ENCODE assay signal across 9 mouse cellular contexts in the genomic region with DNA sequence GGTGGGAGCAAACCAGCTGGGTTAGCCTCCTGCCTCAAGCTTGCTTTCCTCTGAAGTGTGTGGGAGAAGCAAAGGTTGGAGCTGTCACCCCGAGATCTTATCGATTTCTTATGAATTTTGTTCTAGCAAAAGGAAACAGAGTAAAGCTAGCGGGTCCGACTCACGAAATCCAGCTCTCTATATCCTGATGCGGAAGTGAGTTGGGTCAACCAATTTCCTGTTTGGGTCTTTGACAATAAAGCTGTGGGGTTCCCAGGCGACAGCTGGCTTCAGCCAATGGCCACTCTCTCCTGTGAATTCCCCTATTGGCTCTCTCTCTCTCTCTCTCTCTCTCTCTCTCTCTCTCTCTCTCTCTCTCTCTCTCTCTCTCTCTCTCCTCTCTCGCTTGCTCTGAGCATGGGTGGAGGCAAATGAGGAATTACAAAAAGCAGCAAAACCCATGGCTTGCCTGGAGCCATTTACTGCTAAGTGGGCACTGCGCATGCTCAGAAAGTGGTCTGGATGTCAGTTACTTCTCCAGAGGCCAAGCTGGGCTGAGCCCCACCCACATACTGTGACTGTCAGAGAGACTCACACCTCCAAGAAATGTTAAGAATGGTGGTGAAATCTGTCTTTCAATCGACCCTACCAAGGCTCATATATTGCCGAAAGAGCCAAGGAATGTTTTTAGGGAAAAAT.
A peak's percentile ranks its signal among the peaks of the same experiment; 100 is the strongest.
DNase-seq lines count a peak whose midpoint lies in the region; ATAC-seq and TF ChIP-seq lines count a peak whose summit lies in the region.
"Had no signal": no experiment of that assay in that cellular context is flagged by ENCODE, and none has a peak within 500 bp of the region (broad histone marks: within the 10 kb centered on the region; RNA-seq: fewer than 3 reads in every experiment).

No protein-coding gene starts in this region.

- no peak overlapping the region for H3K27ac ChIP-seq in forebrain, embryonic 12.5 days
- H3K27ac ChIP-seq in forebrain, postnatal 0 days (ENCODE audit: low read depth, low read length) = no peak overlapping the region
- peak overlapping the region; percentile 67 for H3K27ac ChIP-seq in heart, postnatal 0 days (ENCODE audit: low read depth)
- peak overlapping the region; percentile 76 for H3K27ac ChIP-seq in lung, embryonic 14.5 days (ENCODE audit: low read depth)
- no peak overlapping the region for H3K27ac ChIP-seq in forebrain, embryonic 15.5 days (replicated peaks)

- 0 out of 2 replicates have a peak, but pooled peaks have one; percentile 25 for ATAC-seq in forebrain, embryonic 12.5 days (ENCODE audit: low FRiP score)
- ATAC-seq in forebrain, postnatal 0 days = no peak
- peak; percentile 61 for ATAC-seq in CD4-positive, CD25-positive, alpha-beta regulatory T cell, adult 4 months
- 0 out of 2 replicates have a peak, but pooled peaks have one; percentile 11 for ATAC-seq in heart, postnatal 0 days (ENCODE audit: insufficient read depth, low read depth)
- ATAC-seq in lung, embryonic 14.5 days (ENCODE audit: insufficient read depth) = peak; percentile 55; the same call in 1 of the 2 replicates
- no peak for ATAC-seq in forebrain, embryonic 15.5 days (replicated peaks)

- no peak for DNase-seq in forebrain, postnatal 0 days
- DNase-seq in heart, postnatal 0 days (ENCODE audit: low spot score) = peak; percentile 34
- DNase-seq in lung, embryonic 14.5 days = peak; percentile 84
- peak; percentile 63 for DNase-seq in splenic B cell, adult 2 months (ENCODE audit: low read depth, low spot score)
- no peak for DNase-seq in right cerebral cortex, postnatal 36 days (ENCODE audit: low spot score in 2 of 2)

- 63% methylated on average over 11 of the region's 11 CpGs for WGBS in forebrain, embryonic 12.5 days
- WGBS in forebrain, postnatal 0 days = 65% methylated on average over 11 of the region's 11 CpGs
- 54% methylated on average over 11 of the region's 11 CpGs for WGBS in heart, postnatal 0 days
- 50% methylated on average over 11 of the region's 11 CpGs for WGBS in lung, embryonic 14.5 days
- WGBS in forebrain, embryonic 15.5 days = 67% methylated on average over 11 of the region's 11 CpGs

- no peaks in the 10 kb centered on the region; the same call in 1 of the 2 replicates for H3K27me3 ChIP-seq in forebrain, embryonic 12.5 days
- no peaks in the 10 kb centered on the region for H3K27me3 ChIP-seq in forebrain, postnatal 0 days (ENCODE audit: insufficient read depth, low read length)
- no peaks in the 10 kb centered on the region for H3K27me3 ChIP-seq in heart, postnatal 0 days (ENCODE audit: control insufficient read depth, insufficient read depth, low read length)
- no peaks in the 10 kb centered on the region for H3K27me3 ChIP-seq in lung, embryonic 14.5 days (ENCODE audit: insufficient read depth, low read length)
- H3K27me3 ChIP-seq in splenic B cell, adult 2 months (ENCODE audit: control insufficient read depth, insufficient read depth, low read length, poor library complexity, severe bottlenecking) = no peaks in the 10 kb centered on the region
- H3K27me3 ChIP-seq in forebrain, embryonic 15.5 days = no peaks in the 10 kb centered on the region
- H3K27me3 ChIP-seq: CH12.LX had no signal

- no peak overlapping the region for H3K9ac ChIP-seq in forebrain, embryonic 12.5 days
- H3K9ac ChIP-seq in forebrain, postnatal 0 days = no peak overlapping the region
- H3K9ac ChIP-seq in heart, postnatal 0 days (replicated peaks; ENCODE audit: low read depth, low read length) = no peak overlapping the region
- no peak overlapping the region for H3K9ac ChIP-seq in lung, embryonic 14.5 days
- H3K9ac ChIP-seq in forebrain, embryonic 15.5 days (replicated peaks) = no peak overlapping the region

- H3K4me3 ChIP-seq in forebrain, embryonic 12.5 days (replicated peaks) = no peak overlapping the region
- no peak overlapping the region for H3K4me3 ChIP-seq in forebrain, postnatal 0 days (ENCODE audit: low read depth, low read length)
- no peak overlapping the region for H3K4me3 ChIP-seq in heart, postnatal 0 days (ENCODE audit: low read depth, low read length)
- H3K4me3 ChIP-seq in lung, embryonic 14.5 days (ENCODE audit: low read depth, low read length) = no peak overlapping the region
- H3K4me3 ChIP-seq in forebrain, embryonic 15.5 days = no peak overlapping the region

- peaks cover 20% of the 10 kb centered on the region; the same call in 1 of the 2 replicates for H3K4me1 ChIP-seq in forebrain, embryonic 12.5 days
- H3K4me1 ChIP-seq in forebrain, postnatal 0 days (ENCODE audit: insufficient read depth) = no peaks in the 10 kb centered on the region
- peaks cover 16% of the 10 kb centered on the region for H3K4me1 ChIP-seq in heart, postnatal 0 days (ENCODE audit: control insufficient read depth, insufficient read depth)
- peaks cover 39% of the 10 kb centered on the region for H3K4me1 ChIP-seq in lung, embryonic 14.5 days (ENCODE audit: insufficient read depth)
- H3K4me1 ChIP-seq in forebrain, embryonic 15.5 days = peaks cover 27% of the 10 kb centered on the region

- no peak for TF ChIP-seq CTCF in forebrain, postnatal 0 days (IDR thresholded peaks at IDR 0.05; ENCODE audit: low read depth)
- no peak for TF ChIP-seq CTCF in heart, postnatal 0 days (IDR thresholded peaks at IDR 0.05; ENCODE audit: low read depth)
- no peak for TF ChIP-seq CTCF in lung, embryonic 14.5 days (IDR thresholded peaks at IDR 0.05; ENCODE audit: low read depth)

- H3K4me2 ChIP-seq in forebrain, embryonic 12.5 days = no peak overlapping the region
- H3K4me2 ChIP-seq in forebrain, postnatal 0 days (ENCODE audit: low read depth) = no peak overlapping the region
- H3K4me2 ChIP-seq in heart, postnatal 0 days (ENCODE audit: low read depth, low read length) = peak overlapping the region; percentile 9; the same call in 1 of the 2 replicates
- 0 out of 2 replicates have a peak overlapping the region, but pooled peaks have one; percentile 1 for H3K4me2 ChIP-seq in lung, embryonic 14.5 days
- H3K4me2 ChIP-seq in forebrain, embryonic 15.5 days (replicated peaks) = no peak overlapping the region

- H3K36me3 ChIP-seq in forebrain, embryonic 12.5 days (replicated peaks) = no peaks in the 10 kb centered on the region
- H3K36me3 ChIP-seq in forebrain, postnatal 0 days (ENCODE audit: insufficient read depth) = no peaks in the 10 kb centered on the region
- H3K36me3 ChIP-seq in heart, postnatal 0 days (replicated peaks; ENCODE audit: control insufficient read depth, insufficient read depth, low read length) = no peaks in the 10 kb centered on the region
- H3K36me3 ChIP-seq in lung, embryonic 14.5 days (ENCODE audit: insufficient read depth) = no peaks in the 10 kb centered on the region
- no peaks in the 10 kb centered on the region for H3K36me3 ChIP-seq in splenic B cell, adult 2 months (ENCODE audit: control insufficient read depth, insufficient read depth, low read length, poor library complexity, severe bottlenecking)
- no peaks in the 10 kb centered on the region for H3K36me3 ChIP-seq in forebrain, embryonic 15.5 days

- TF ChIP-seq EP300 in heart, postnatal 0 days (IDR thresholded peaks at IDR 0.05; ENCODE audit: low read depth) = no peak

- H3K9me3 ChIP-seq in forebrain, embryonic 12.5 days = no peaks in the 10 kb centered on the region
- no peaks in the 10 kb centered on the region for H3K9me3 ChIP-seq in forebrain, postnatal 0 days (ENCODE audit: low read length)
- no peaks in the 10 kb centered on the region for H3K9me3 ChIP-seq in heart, postnatal 0 days (replicated peaks; ENCODE audit: control insufficient read depth, low read length)
- H3K9me3 ChIP-seq in lung, embryonic 14.5 days (ENCODE audit: low read depth, low read length) = no peaks in the 10 kb centered on the region
- H3K9me3 ChIP-seq in forebrain, embryonic 15.5 days = no peaks in the 10 kb centered on the region

Comparison
In these comparisons a context has a peak if more than half of its experiments do, and no peak if none do; other contexts are left out.
1. ATAC-seq: peak in forebrain, embryonic 12.5 days (single experiment), CD4-positive, CD25-positive, alpha-beta regulatory T cell, adult 4 months (single experiment), heart, postnatal 0 days (single experiment) and lung, embryonic 14.5 days (single experiment); none in forebrain, postnatal 0 days (single experiment) and forebrain, embryonic 15.5 days (single experiment).
2. H3K27ac ChIP-seq: peak in heart, postnatal 0 days (single experiment) and lung, embryonic 14.5 days (single experiment); none in forebrain, embryonic 12.5 days (single experiment), forebrain, postnatal 0 days (single experiment) and forebrain, embryonic 15.5 days (single experiment).
3. H3K4me2 ChIP-seq: peak in heart, postnatal 0 days (single experiment) and lung, embryonic 14.5 days (single experiment); none in forebrain, embryonic 12.5 days (single experiment), forebrain, postnatal 0 days (single experiment) and forebrain, embryonic 15.5 days (single experiment).
4. DNase-seq: peak in heart, postnatal 0 days (single experiment), lung, embryonic 14.5 days (single experiment) and splenic B cell, adult 2 months (single experiment); none in forebrain, postnatal 0 days (single experiment) and right cerebral cortex, postnatal 36 days (0 of 2).